In the genomic region with DNA sequence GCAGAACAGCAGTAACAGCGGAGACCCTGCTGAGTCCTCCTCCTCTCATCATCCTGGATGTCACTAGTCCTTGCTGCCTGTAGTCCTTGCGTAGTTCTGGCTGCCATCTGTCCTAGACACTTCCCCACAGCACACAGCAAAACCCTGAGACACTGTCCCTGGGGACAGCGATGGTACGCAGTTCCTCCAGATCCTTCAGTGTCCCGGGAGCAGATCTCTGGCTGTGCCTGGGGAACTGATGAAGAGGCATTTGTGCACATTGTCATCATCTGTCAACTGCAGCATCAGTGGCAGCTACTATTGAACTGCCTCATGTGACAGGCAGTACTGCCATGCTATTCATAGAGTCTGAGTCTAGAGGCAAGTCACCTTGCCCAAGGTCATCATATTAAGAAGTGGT, we compare ENCODE assay signal across 21 mouse cellular contexts.
DNase-seq lines count a peak whose midpoint lies in the region; ATAC-seq lines count a peak whose summit lies in the region.
"Had no signal": no experiment of that assay in that cellular context is flagged by ENCODE, and none has a peak within 500 bp of the region (broad histone marks: within the 10 kb centered on the region; RNA-seq: fewer than 3 reads in every experiment).

No protein-coding gene starts in this region.

- ATAC-seq in frontal cortex, adult (ENCODE audit: low TSS enrichment): 0 out of 2 replicates have a peak, but pooled peaks have one; percentile 14
- no peak for ATAC-seq in megakaryocyte, adult 5-6 weeks (ENCODE audit: poor library complexity, severe bottlenecking)
- ATAC-seq in heart, embryonic 16.5 days (replicated peaks; ENCODE audit: extremely low read depth, insufficient read depth, low FRiP score): peak; percentile 74
- ATAC-seq: forebrain, postnatal 0 days; intestine, embryonic 15.5 days; midbrain, embryonic 15.5 days had no signal

- peak overlapping the region; percentile 60 for H3K9ac ChIP-seq in heart, embryonic 16.5 days (ENCODE audit: low read length)
- H3K9ac ChIP-seq: forebrain, postnatal 0 days; intestine, embryonic 15.5 days; kidney, embryonic 15.5 days; lung, embryonic 14.5 days; midbrain, embryonic 15.5 days had no signal

- peaks cover 97% of the 10 kb centered on the region for H3K36me3 ChIP-seq in megakaryocyte, embryonic 14.5 days (replicated peaks; ENCODE audit: low read length)
- peaks cover 17% of the 10 kb centered on the region; the same call in 1 of the 2 replicates for H3K36me3 ChIP-seq in heart, embryonic 16.5 days (ENCODE audit: control insufficient read depth, insufficient read depth)
- H3K36me3 ChIP-seq: intestine, embryonic 15.5 days had no signal

- no peak overlapping the region for H3K4me2 ChIP-seq in heart, embryonic 16.5 days (ENCODE audit: low read depth, low read length)
- H3K4me2 ChIP-seq: intestine, embryonic 15.5 days; kidney, embryonic 15.5 days; lung, embryonic 14.5 days; midbrain, embryonic 15.5 days had no signal

- H3K4me3 ChIP-seq in megakaryocyte, embryonic 14.5 days (replicated peaks): peak overlapping the region; percentile 10
- no peak overlapping the region for H3K4me3 ChIP-seq in heart, embryonic 16.5 days (ENCODE audit: low read length)
- H3K4me3 ChIP-seq: embryonic facial prominence, embryonic 10.5 days; erythroblast, embryonic 14.5 days; intestine, embryonic 15.5 days; kidney, embryonic 15.5 days; midbrain, embryonic 15.5 days had no signal

- no peaks in the 10 kb centered on the region for H3K9me3 ChIP-seq in megakaryocyte, embryonic 14.5 days
- H3K9me3 ChIP-seq in heart, embryonic 16.5 days (replicated peaks; ENCODE audit: control insufficient read depth, low read length): no peaks in the 10 kb centered on the region
- H3K9me3 ChIP-seq: embryonic facial prominence, embryonic 10.5 days; intestine, embryonic 15.5 days; kidney, embryonic 15.5 days; midbrain, embryonic 15.5 days had no signal

- H3K4me1 ChIP-seq in megakaryocyte, embryonic 14.5 days: peaks cover 95% of the 10 kb centered on the region
- peaks cover 52% of the 10 kb centered on the region for H3K4me1 ChIP-seq in heart, embryonic 16.5 days (ENCODE audit: control insufficient read depth, insufficient read depth, low read length)
- H3K4me1 ChIP-seq: embryonic facial prominence, embryonic 10.5 days; midbrain, embryonic 15.5 days had no signal

- no peaks in the 10 kb centered on the region for H3K27me3 ChIP-seq in megakaryocyte, embryonic 14.5 days (replicated peaks)
- H3K27me3 ChIP-seq in heart, embryonic 16.5 days (ENCODE audit: control insufficient read depth, insufficient read depth, low read length): no peaks in the 10 kb centered on the region
- H3K27me3 ChIP-seq: CH12.LX; intestine, embryonic 15.5 days; kidney, embryonic 15.5 days; midbrain, embryonic 15.5 days had no signal

- H3K27ac ChIP-seq in heart, embryonic 16.5 days (ENCODE audit: low read length): peak overlapping the region; percentile 97
- H3K27ac ChIP-seq: embryonic facial prominence, embryonic 10.5 days; intestine, embryonic 15.5 days; kidney, embryonic 15.5 days; macrophage; midbrain, embryonic 15.5 days had no signal

- WGBS in heart, embryonic 16.5 days: 28% methylated on average over 5 of the region's 5 CpGs

- DNase-seq in frontal cortex, postnatal 14 days (ENCODE audit: low spot score in 2 of 2): no peak
- no peak for DNase-seq in thymus, postnatal 10 days (ENCODE audit: low spot score in 2 of 2)
- DNase-seq in spleen, postnatal 10 days (ENCODE audit: low spot score in 2 of 2): no peak
- no peak for DNase-seq in retina, embryonic 14.5 days (ENCODE audit: low spot score)
- DNase-seq: adrenal gland, postnatal 25 days; forebrain, postnatal 0 days; gastrocnemius, postnatal 36 days; liver; lung, embryonic 14.5 days; thymus, adult 2 months had no signal
